Mouse (Mus musculus) cerebellum, postnatal 14 days (tissue): ENCODE data around the gene Nectin2.

Experiments used
- DNase-seq, 2 experiments: peaks; one replicate each; pipeline ENCODE4 v3.0.0; 2021; ENCODE audit warnings: mixed read lengths in 2 of 2

The Nectin2 gene

GRCm38 (mm10) chr7:19685374-19685773 is 64.9 kb downstream of the Nectin2 start:
- no peak for DNase-seq

GRCm38 (mm10) chr7:19683771-19684201 is 66.5 kb downstream of the Nectin2 start:
- DNase-seq = no peak

- no peak for DNase-seq
These were observed 67.3 kb downstream of the Nectin2 start for GRCm38 (mm10) chr7:19682979-19683378.

- DNase-seq = no peak
These were observed 69.0 kb downstream of the Nectin2 start, which contains the start of the genes Gm44805 and Apoc4 for GRCm38 (mm10) chr7:19681202-19681694. Gm44805 (minus strand) TSS chr7:19681423. Apoc4 (minus strand) TSS chr7:19681479.

- DNase-seq = no peak
These were observed 69.6 kb downstream of the Nectin2 start for GRCm38 (mm10) chr7:19680702-19681101.

- DNase-seq = no peak
These were observed 71.4 kb downstream of the Nectin2 start for GRCm38 (mm10) chr7:19678901-19679300.

GRCm38 (mm10) chr7:19677872-19678271 is 72.4 kb downstream of the Nectin2 start, which contains the start of gene Apoc2:
Apoc2 (minus strand) TSS chr7:19677941.
- DNase-seq = no peak

GRCm38 (mm10) chr7:19676662-19677061 is 73.6 kb downstream of the Nectin2 start:
- no peak for DNase-seq

GRCm38 (mm10) chr7:19675824-19676223 is 74.5 kb downstream of the Nectin2 start:
- DNase-seq = no peak

- no peak for DNase-seq
These were observed 77.1 kb downstream of the Nectin2 start for GRCm38 (mm10) chr7:19673083-19673699.

GRCm38 (mm10) chr7:19671511-19671910 is 78.8 kb downstream of the Nectin2 start:
- DNase-seq = no peak

GRCm38 (mm10) chr7:19668947-19669721 is 81.1 kb downstream of the Nectin2 start:
- peak; percentile 96 to 98 for DNase-seq

GRCm38 (mm10) chr7:19667434-19667833 is 82.8 kb downstream of the Nectin2 start:
- DNase-seq = no peak

GRCm38 (mm10) chr7:19666750-19667149 is 83.5 kb downstream of the Nectin2 start:
- DNase-seq = no peak
